In genomic region chr7:24901114-24901513, GRCm38 (mm10) we compare ENCODE assay signal across 30 mouse cellular contexts. TPM values are rescaled to one million over a fixed set of nuclear protein-coding genes. Genes with fewer than 3 reads are reported as not detected.
DNase-seq lines count a peak whose midpoint lies in the region; ATAC-seq and TF ChIP-seq lines count a peak whose summit lies in the region.
"Had no signal": no experiment of that assay in that cellular context is flagged by ENCODE, and none has a peak within 500 bp of the region (broad histone marks: within the 10 kb centered on the region; RNA-seq: fewer than 3 reads in every experiment).

No protein-coding gene starts in this region.

- TF ChIP-seq EP300 in liver, postnatal 0 days (IDR thresholded peaks at IDR 0.05; ENCODE audit: low read depth) = no peak

- no peak for DNase-seq in liver, embryonic 11.5 days (ENCODE audit: low spot score)
- DNase-seq in A20 (ENCODE audit: low read depth, low spot score) (peak; percentile 33), MN1 (ENCODE audit: low spot score) (peak; percentile 19)
- no peak for DNase-seq in liver, postnatal 0 days
- no peak for DNase-seq in layer of hippocampus, adult 9-10 months (ENCODE audit: low spot score)
- DNase-seq: adrenal gland, postnatal 14 days; cerebellum, adult 18-20 months; gastrocnemius, postnatal 25 days; heart, adult 18-20 months; kidney, adult 8-10 months; kidney, postnatal 4 days; layer of hippocampus, postnatal 36 days; left cerebral cortex, postnatal 4 days; lung, adult 2 months had no signal

- H3K27ac ChIP-seq in liver, embryonic 12.5 days = peak overlapping the region; percentile 36
- no peak overlapping the region; the same call in 1 of the 2 replicates for H3K27ac ChIP-seq in liver, embryonic 11.5 days (ENCODE audit: low read depth, low read length)
- peak overlapping the region; percentile 49; the same call in 1 of the 2 replicates for H3K27ac ChIP-seq in liver, postnatal 0 days (ENCODE audit: low read depth)
- H3K27ac ChIP-seq: embryonic facial prominence, embryonic 13.5 days; hindbrain, embryonic 14.5 days; midbrain, embryonic 15.5 days; stomach, embryonic 15.5 days had no signal

- no peaks in the 10 kb centered on the region for H3K36me3 ChIP-seq in liver, embryonic 12.5 days
- no peaks in the 10 kb centered on the region for H3K36me3 ChIP-seq in liver, embryonic 11.5 days (ENCODE audit: control insufficient read depth, insufficient read depth, low read length)
- 0 out of 2 replicates have a peak, but pooled peaks cover 4% of the 10 kb centered on the region for H3K36me3 ChIP-seq in liver, postnatal 0 days (replicated peaks; ENCODE audit: insufficient read depth, low read length)
- H3K36me3 ChIP-seq: embryonic facial prominence, embryonic 13.5 days; forebrain, embryonic 10.5 days; forebrain, embryonic 15.5 days; heart, embryonic 13.5 days; midbrain, embryonic 15.5 days; stomach, embryonic 15.5 days had no signal

- no peak for TF ChIP-seq CTCF in liver, postnatal 0 days (IDR thresholded peaks at IDR 0.05; ENCODE audit: low read depth)

- no peak overlapping the region for H3K4me2 ChIP-seq in liver, embryonic 12.5 days
- H3K4me2 ChIP-seq in liver, embryonic 11.5 days = no peak overlapping the region
- H3K4me2 ChIP-seq in liver, postnatal 0 days (ENCODE audit: low read depth, low read length) = no peak overlapping the region
- H3K4me2 ChIP-seq: forebrain, embryonic 15.5 days; hindbrain, embryonic 14.5 days; midbrain, embryonic 15.5 days; stomach, embryonic 15.5 days had no signal

- no peak for ATAC-seq in liver, embryonic 12.5 days
- no peak for ATAC-seq in liver, embryonic 11.5 days (replicated peaks; ENCODE audit: low FRiP score)
- ATAC-seq in liver, postnatal 0 days = no peak
- ATAC-seq in inflammation-experienced regulatory T-cells, adult 6 months = no peak
- ATAC-seq: forebrain, embryonic 15.5 days; intestine, embryonic 16.5 days; midbrain, embryonic 15.5 days had no signal

- no peak overlapping the region for H3K4me3 ChIP-seq in liver, embryonic 12.5 days
- no peak overlapping the region for H3K4me3 ChIP-seq in liver, embryonic 11.5 days (ENCODE audit: low read depth, low read length)
- H3K4me3 ChIP-seq in liver, postnatal 0 days (ENCODE audit: low read depth, low read length) = no peak overlapping the region
- H3K4me3 ChIP-seq: embryonic facial prominence, embryonic 13.5 days; forebrain, embryonic 10.5 days; forebrain, embryonic 15.5 days; heart, embryonic 13.5 days; midbrain, embryonic 15.5 days had no signal

- H3K4me1 ChIP-seq in liver, embryonic 12.5 days = peaks cover 51% of the 10 kb centered on the region
- peaks cover 20% of the 10 kb centered on the region for H3K4me1 ChIP-seq in liver, embryonic 11.5 days (replicated peaks; ENCODE audit: control insufficient read depth, insufficient read depth, low read length)
- H3K4me1 ChIP-seq in liver, postnatal 0 days (ENCODE audit: insufficient read depth) = peaks cover 24% of the 10 kb centered on the region

- H3K9me3 ChIP-seq in liver, embryonic 12.5 days (replicated peaks) = no peaks in the 10 kb centered on the region
- no peaks in the 10 kb centered on the region for H3K9me3 ChIP-seq in liver, embryonic 11.5 days (ENCODE audit: control insufficient read depth, low read length)
- no peaks in the 10 kb centered on the region for H3K9me3 ChIP-seq in liver, postnatal 0 days (ENCODE audit: low read length)
- H3K9me3 ChIP-seq: embryonic facial prominence, embryonic 13.5 days; forebrain, embryonic 10.5 days; forebrain, embryonic 15.5 days; G1E; heart, embryonic 13.5 days; midbrain, embryonic 15.5 days; stomach, embryonic 15.5 days had no signal

- 40% methylated on average over 6 of the region's 6 CpGs for WGBS in liver, embryonic 12.5 days (ENCODE audit: insufficient replicate concordance)
- WGBS in liver, embryonic 11.5 days = 52% methylated on average over 6 of the region's 6 CpGs
- WGBS in liver, postnatal 0 days (ENCODE audit: insufficient replicate concordance) = 37% methylated on average over 6 of the region's 6 CpGs

- no peak overlapping the region for H3K9ac ChIP-seq in liver, embryonic 12.5 days
- no peak overlapping the region for H3K9ac ChIP-seq in liver, embryonic 11.5 days (ENCODE audit: low read depth, low read length)
- H3K9ac ChIP-seq in liver, postnatal 0 days (replicated peaks) = no peak overlapping the region
- H3K9ac ChIP-seq: embryonic facial prominence, embryonic 13.5 days; forebrain, embryonic 15.5 days; hindbrain, embryonic 14.5 days; midbrain, embryonic 15.5 days; stomach, embryonic 15.5 days had no signal

- H3K27me3 ChIP-seq in liver, embryonic 12.5 days (replicated peaks) = no peaks in the 10 kb centered on the region
- no peaks in the 10 kb centered on the region for H3K27me3 ChIP-seq in liver, embryonic 11.5 days (replicated peaks; ENCODE audit: control insufficient read depth, insufficient read depth, low read length)
- no peaks in the 10 kb centered on the region for H3K27me3 ChIP-seq in liver, postnatal 0 days (ENCODE audit: insufficient read depth, low read length)
- H3K27me3 ChIP-seq: embryonic facial prominence, embryonic 13.5 days; forebrain, embryonic 15.5 days; heart, embryonic 13.5 days; midbrain, embryonic 15.5 days; stomach, embryonic 15.5 days had no signal

RNA-seq across cellular contexts. Expression of gene Arhgef1, which starts 1.6 kb away (rescaled TPM):
- polyA plus RNA-seq in liver, embryonic 12.5 days (2016; fragmentation: Nextera tagmentation; extraction: Ambion mirVana) = 71.9 and 80.4 TPM in 2 replicates
- 98.6 and 103 TPM in 2 replicates for polyA plus RNA-seq in liver, embryonic 11.5 days (2014; fragmentation: Nextera tagmentation; extraction: Ambion mirVana)
- 30.2 and 30.4 TPM in 2 replicates for polyA plus RNA-seq in liver, postnatal 0 days (2015; fragmentation: Nextera tagmentation; extraction: Ambion mirVana)
- polyA plus RNA-seq in inflammation-experienced regulatory T-cells, adult 6 months (2017; shearing (Covaris generic)) = 100 to 1,000 TPM; 112 to 198 (median 176) TPM

RNA-seq across cellular contexts. Expression of gene Cd79a, which starts 3.9 kb away (rescaled TPM):
- polyA plus RNA-seq in liver, embryonic 12.5 days (2016; fragmentation: Nextera tagmentation; extraction: Ambion mirVana) = 0.12 TPM in 1 of 2 replicates, not detected in the other
- 0.12 TPM in 1 of 2 replicates, not detected in the other for polyA plus RNA-seq in liver, embryonic 11.5 days (2014; fragmentation: Nextera tagmentation; extraction: Ambion mirVana)
- polyA plus RNA-seq in liver, postnatal 0 days (2015; fragmentation: Nextera tagmentation; extraction: Ambion mirVana) = 32.0 and 34.0 TPM in 2 replicates
- 10 to 100 TPM in 2 of 3 experiments, 1 to 10 TPM in 1; 2.2 to 13.5 (median 10.8) TPM for polyA plus RNA-seq in inflammation-experienced regulatory T-cells, adult 6 months (2017; shearing (Covaris generic))

RNA-seq across cellular contexts. Expression of gene Rps19, which starts 16.9 kb away (rescaled TPM):
- polyA plus RNA-seq in liver, embryonic 12.5 days (2016; fragmentation: Nextera tagmentation; extraction: Ambion mirVana) = 1,803 and 1,813 TPM in 2 replicates
- 2,415 and 2,620 TPM in 2 replicates for polyA plus RNA-seq in liver, embryonic 11.5 days (2014; fragmentation: Nextera tagmentation; extraction: Ambion mirVana)
- 1,140 and 1,164 TPM in 2 replicates for polyA plus RNA-seq in liver, postnatal 0 days (2015; fragmentation: Nextera tagmentation; extraction: Ambion mirVana)
- polyA plus RNA-seq in inflammation-experienced regulatory T-cells, adult 6 months (2017; shearing (Covaris generic)) = over 10,000 TPM in 2 of 3 experiments, 1,000 to 10,000 TPM in 1; 7,402 to 12,964 (median 12,716) TPM

RNA-seq across cellular contexts. Expression of gene Dmrtc2, which starts 31.3 kb away (rescaled TPM):
- polyA plus RNA-seq in liver, embryonic 12.5 days (2016; fragmentation: Nextera tagmentation; extraction: Ambion mirVana) = not detected in 2 replicates
- not detected in 2 replicates for polyA plus RNA-seq in liver, embryonic 11.5 days (2014; fragmentation: Nextera tagmentation; extraction: Ambion mirVana)
- not detected in 2 replicates for polyA plus RNA-seq in liver, postnatal 0 days (2015; fragmentation: Nextera tagmentation; extraction: Ambion mirVana)
- not detected for polyA plus RNA-seq in inflammation-experienced regulatory T-cells, adult 6 months (2017; shearing (Covaris generic))
- polyA plus RNA-seq: embryonic facial prominence, embryonic 13.5 days; forebrain, embryonic 10.5 days; forebrain, embryonic 15.5 days; frontal cortex, adult 2 months; G1E; intestine, embryonic 16.5 days; lung, adult 2 months; neural tube, embryonic 11.5 days; stomach, embryonic 15.5 days had no signal

RNA-seq across cellular contexts. Expression of gene Lypd4, which starts 31.4 kb away (rescaled TPM):
- not detected in 2 replicates for polyA plus RNA-seq in liver, embryonic 12.5 days (2016; fragmentation: Nextera tagmentation; extraction: Ambion mirVana)
- polyA plus RNA-seq in liver, embryonic 11.5 days (2014; fragmentation: Nextera tagmentation; extraction: Ambion mirVana) = not detected in 2 replicates
- polyA plus RNA-seq in liver, postnatal 0 days (2015; fragmentation: Nextera tagmentation; extraction: Ambion mirVana) = not detected in 2 replicates
- polyA plus RNA-seq in inflammation-experienced regulatory T-cells, adult 6 months (2017; shearing (Covaris generic)) = not detected
- polyA plus RNA-seq: brain, embryonic 14.5 days; embryonic facial prominence, embryonic 13.5 days; forebrain, embryonic 10.5 days; forebrain, embryonic 15.5 days; frontal cortex, adult 2 months; G1E; heart, embryonic 13.5 days; hindbrain, embryonic 14.5 days; intestine, embryonic 16.5 days; kidney, postnatal 0 days; limb, embryonic 14.5 days; lung, adult 2 months; midbrain, embryonic 15.5 days; neural tube, embryonic 11.5 days; stomach, embryonic 15.5 days had no signal

Comparison
In these comparisons a context has a peak if more than half of its experiments do, and no peak if none do; other contexts are left out.
1. DNase-seq: peak in A20 (single experiment) and MN1 (single experiment); none in liver, embryonic 11.5 days (single experiment), liver, postnatal 0 days (single experiment) and layer of hippocampus, adult 9-10 months (single experiment).